Mouse (Mus musculus): ENCODE measurements around the gene Ddah1. TPM values are rescaled to one million over a fixed set of nuclear protein-coding genes. Genes with fewer than 3 reads are reported as not detected.

The Ddah1 gene
- polyA plus RNA-seq, 1 experiment from 2014 or later, result 42.4 TPM

DNA sequence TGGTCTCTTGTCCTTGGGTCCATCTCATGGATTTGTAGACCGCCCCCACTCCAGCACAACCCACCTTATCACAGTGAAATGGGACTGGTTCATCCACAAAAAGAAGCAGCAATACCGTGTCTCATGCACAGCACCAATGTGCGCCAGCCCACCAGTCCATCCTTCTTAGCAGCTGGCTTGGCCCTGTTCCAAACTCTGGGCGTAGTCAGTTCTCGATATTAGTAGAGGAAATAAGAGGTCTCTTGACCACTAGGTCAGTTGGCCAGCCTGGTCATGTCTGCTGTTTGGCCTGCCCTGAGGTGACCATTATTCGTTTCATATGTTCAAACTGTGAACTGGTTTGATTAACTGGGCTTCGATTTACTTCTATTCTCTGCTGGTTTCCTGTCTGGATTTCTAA lies 15.9 kb downstream of the Ddah1 start:
- Histone ChIP-seq H3K9ac (ENCODE audit: low read depth, low read length) (no peak overlapping the region), H3K9me3 (replicated peaks; ENCODE audit: control insufficient read depth, low read length) (no peaks in the 10 kb centered on the region), H3K4me3 (ENCODE audit: low read depth, low read length) (no peak overlapping the region), H3K4me2 (no peak overlapping the region), H3K27ac (ENCODE audit: low read depth, low read length) (no peak overlapping the region), H3K4me1 (ENCODE audit: control insufficient read depth, insufficient read depth, low read length) (peaks cover 5% of the 10 kb centered on the region), H3K36me3 (ENCODE audit: control insufficient read depth, insufficient read depth, low read length) (no peaks in the 10 kb centered on the region), H3K27me3 (ENCODE audit: control insufficient read depth, insufficient read depth, low read length) (no peaks in the 10 kb centered on the region)
- WGBS (ENCODE audit: insufficient replicate concordance), result 88% methylated on average over 7 of the region's 7 CpGs
- no peak for ATAC-seq (replicated peaks; ENCODE audit: insufficient number of reproducible peaks, low FRiP score, low TSS enrichment)

GRCm38 (mm10) chr3:145775236-145775635 lies 16.8 kb downstream of the Ddah1 start:
- Histone ChIP-seq H3K27me3 (ENCODE audit: control insufficient read depth, insufficient read depth, low read length) (no peaks in the 10 kb centered on the region), H3K9ac (ENCODE audit: low read depth, low read length) (no peak overlapping the region), H3K4me3 (ENCODE audit: low read depth, low read length) (no peak overlapping the region), H3K36me3 (ENCODE audit: control insufficient read depth, insufficient read depth, low read length) (no peaks in the 10 kb centered on the region), H3K9me3 (replicated peaks; ENCODE audit: control insufficient read depth, low read length) (no peaks in the 10 kb centered on the region), H3K4me1 (ENCODE audit: control insufficient read depth, insufficient read depth, low read length) (peaks cover 5% of the 10 kb centered on the region), H3K27ac (ENCODE audit: low read depth, low read length) (no peak overlapping the region), H3K4me2 (no peak overlapping the region)
- ATAC-seq (replicated peaks; ENCODE audit: insufficient number of reproducible peaks, low FRiP score, low TSS enrichment), result no peak
- WGBS (ENCODE audit: insufficient replicate concordance), result 48% methylated on average over 5 of the region's 5 CpGs

GRCm38 (mm10) chr3:145775862-145776261 lies 17.4 kb downstream of the Ddah1 start:
- peaks cover 5% of the 10 kb centered on the region for H3K4me1 ChIP-seq (ENCODE audit: control insufficient read depth, insufficient read depth, low read length)
- H3K27me3 ChIP-seq (ENCODE audit: control insufficient read depth, insufficient read depth, low read length), result no peaks in the 10 kb centered on the region
- 83% methylated on average over 5 of the region's 5 CpGs for WGBS (ENCODE audit: insufficient replicate concordance)
- no peaks in the 10 kb centered on the region for H3K36me3 ChIP-seq (ENCODE audit: control insufficient read depth, insufficient read depth, low read length)
- H3K4me3 ChIP-seq (ENCODE audit: low read depth, low read length), result no peak overlapping the region
- no peak for ATAC-seq (replicated peaks; ENCODE audit: insufficient number of reproducible peaks, low FRiP score, low TSS enrichment)
- H3K27ac ChIP-seq (ENCODE audit: low read depth, low read length), result no peak overlapping the region
- H3K9me3 ChIP-seq (replicated peaks; ENCODE audit: control insufficient read depth, low read length), result no peaks in the 10 kb centered on the region
- H3K4me2 ChIP-seq, result no peak overlapping the region
- H3K9ac ChIP-seq (ENCODE audit: low read depth, low read length), result no peak overlapping the region

- 86% methylated on average over 15 of the region's 15 CpGs for WGBS (ENCODE audit: insufficient replicate concordance)
- Histone ChIP-seq H3K4me3 (ENCODE audit: low read depth, low read length) (no peak overlapping the region), H3K36me3 (ENCODE audit: control insufficient read depth, insufficient read depth, low read length) (no peaks in the 10 kb centered on the region)
These were observed 18.5 kb downstream of the Ddah1 start for GRCm38 (mm10) chr3:145777006-145777405.

GRCm38 (mm10) chr3:145778406-145778922 lies 20.0 kb downstream of the Ddah1 start:
- Histone ChIP-seq H3K9ac (ENCODE audit: low read depth, low read length) (0 out of 2 replicates have a peak overlapping the region, but pooled peaks have one; percentile 16), H3K27ac (ENCODE audit: low read depth, low read length) (no peak overlapping the region), H3K4me3 (ENCODE audit: low read depth, low read length) (no peak overlapping the region), H3K4me2 (no peak overlapping the region), H3K36me3 (ENCODE audit: control insufficient read depth, insufficient read depth, low read length) (no peaks in the 10 kb centered on the region), H3K9me3 (replicated peaks; ENCODE audit: control insufficient read depth, low read length) (no peaks in the 10 kb centered on the region), H3K27me3 (ENCODE audit: control insufficient read depth, insufficient read depth, low read length) (no peaks in the 10 kb centered on the region), H3K4me1 (ENCODE audit: control insufficient read depth, insufficient read depth, low read length) (peaks cover 5% of the 10 kb centered on the region)
- ATAC-seq (replicated peaks; ENCODE audit: insufficient number of reproducible peaks, low FRiP score, low TSS enrichment), result no peak
- 82% methylated on average over 6 of the region's 6 CpGs for WGBS (ENCODE audit: insufficient replicate concordance)

More at GRCm38 (mm10) chr3:145777006-145777405, 18.5 kb downstream of the Ddah1 start:
- Histone ChIP-seq H3K4me1 (ENCODE audit: control insufficient read depth, insufficient read depth, low read length) (peaks cover 5% of the 10 kb centered on the region), H3K9me3 (replicated peaks; ENCODE audit: control insufficient read depth, low read length) (no peaks in the 10 kb centered on the region), H3K27ac (ENCODE audit: low read depth, low read length) (no peak overlapping the region), H3K9ac (ENCODE audit: low read depth, low read length) (no peak overlapping the region), H3K4me2 (no peak overlapping the region), H3K27me3 (ENCODE audit: control insufficient read depth, insufficient read depth, low read length) (no peaks in the 10 kb centered on the region)
- ATAC-seq (replicated peaks; ENCODE audit: insufficient number of reproducible peaks, low FRiP score, low TSS enrichment), result no peak

DNA sequence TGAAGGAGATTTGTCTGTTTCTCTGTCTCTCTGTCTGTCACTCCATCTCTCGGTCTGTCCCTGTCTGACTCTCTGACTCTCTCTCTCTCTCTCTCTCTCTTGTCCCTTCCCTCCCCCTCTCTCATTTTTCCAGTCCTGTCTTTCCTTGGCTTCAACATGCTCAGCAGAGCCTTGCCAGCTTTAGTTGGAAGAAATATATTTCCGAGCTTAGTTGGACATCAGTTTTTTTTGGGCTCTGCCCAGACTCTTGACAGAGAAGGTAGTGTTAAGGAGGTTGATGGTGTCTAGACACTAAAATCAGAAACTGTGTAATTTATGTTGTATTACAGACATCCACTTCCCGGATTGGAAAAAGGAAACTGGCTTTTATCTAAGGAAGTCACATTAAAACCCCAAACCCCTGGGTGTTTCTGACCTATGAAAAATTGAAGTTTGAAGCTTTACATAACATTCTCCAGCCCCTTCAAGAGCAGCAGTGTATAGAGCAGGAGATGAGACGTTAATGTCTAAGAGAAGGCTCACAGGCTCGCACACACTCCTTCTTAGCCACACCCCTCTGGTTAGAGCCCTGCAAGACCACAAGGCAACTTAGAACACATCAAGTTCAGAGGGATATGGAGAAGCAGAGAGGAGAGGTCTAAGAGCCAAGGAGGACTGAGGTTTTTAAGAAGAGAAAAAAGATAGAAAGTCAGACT lies 21.0 kb downstream of the Ddah1 start:
- Histone ChIP-seq H3K36me3 (ENCODE audit: control insufficient read depth, insufficient read depth, low read length) (no peaks in the 10 kb centered on the region), H3K4me1 (ENCODE audit: control insufficient read depth, insufficient read depth, low read length) (peaks cover 5% of the 10 kb centered on the region), H3K27me3 (ENCODE audit: control insufficient read depth, insufficient read depth, low read length) (no peaks in the 10 kb centered on the region), H3K9me3 (replicated peaks; ENCODE audit: control insufficient read depth, low read length) (no peaks in the 10 kb centered on the region), H3K27ac (ENCODE audit: low read depth, low read length) (no peak overlapping the region; the same call in 1 of the 2 replicates), H3K4me2 (no peak overlapping the region), H3K9ac (ENCODE audit: low read depth, low read length) (no peak overlapping the region), H3K4me3 (ENCODE audit: low read depth, low read length) (no peak overlapping the region)
- ATAC-seq (replicated peaks; ENCODE audit: insufficient number of reproducible peaks, low FRiP score, low TSS enrichment), result no peak
- 40% methylated on average over 5 of the region's 5 CpGs for WGBS (ENCODE audit: insufficient replicate concordance)

DNA sequence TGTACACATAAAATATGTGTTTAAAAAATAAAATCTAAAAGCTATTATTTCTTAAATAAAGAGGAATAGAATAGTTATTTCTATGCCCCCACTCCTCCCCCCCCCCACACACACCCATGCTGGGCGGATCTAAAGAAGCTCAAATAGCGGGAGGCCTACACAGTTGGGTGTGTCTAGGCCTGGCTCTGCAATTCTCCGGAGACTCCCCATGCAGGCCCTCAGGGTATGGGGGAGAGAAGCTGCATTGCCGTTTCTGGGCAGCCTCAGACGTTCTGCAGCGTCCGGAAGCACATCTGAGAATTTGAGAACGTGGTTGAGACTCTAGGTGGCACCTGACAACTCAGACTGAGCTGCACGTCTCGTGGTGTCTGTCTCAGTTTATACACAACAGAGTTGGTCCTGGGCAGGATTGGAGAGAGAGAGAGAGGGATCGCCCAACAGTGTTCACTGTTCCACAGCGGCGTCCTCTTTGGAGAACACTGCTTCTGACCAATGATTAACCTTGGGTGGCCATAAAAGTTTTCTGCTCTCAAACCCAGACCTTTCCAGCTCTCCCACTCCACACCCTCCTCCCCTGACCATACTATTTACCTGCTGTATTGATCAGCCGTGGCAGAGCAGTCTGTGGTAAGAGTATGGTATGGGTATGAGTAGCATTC lies 22.4 kb downstream of the Ddah1 start:
- H3K4me2 ChIP-seq, result no peak overlapping the region
- H3K36me3 ChIP-seq (ENCODE audit: control insufficient read depth, insufficient read depth, low read length), result no peaks in the 10 kb centered on the region
- no peak overlapping the region for H3K4me3 ChIP-seq (ENCODE audit: low read depth, low read length)
- no peak overlapping the region for H3K9ac ChIP-seq (ENCODE audit: low read depth, low read length)
- H3K27me3 ChIP-seq (ENCODE audit: control insufficient read depth, insufficient read depth, low read length), result no peaks in the 10 kb centered on the region
- H3K4me1 ChIP-seq (ENCODE audit: control insufficient read depth, insufficient read depth, low read length), result peaks cover 5% of the 10 kb centered on the region
- H3K27ac ChIP-seq (ENCODE audit: low read depth, low read length), result no peak overlapping the region
- WGBS (ENCODE audit: insufficient replicate concordance), result 79% methylated on average over 14 of the region's 14 CpGs
- ATAC-seq (replicated peaks; ENCODE audit: insufficient number of reproducible peaks, low FRiP score, low TSS enrichment), result no peak
- no peaks in the 10 kb centered on the region for H3K9me3 ChIP-seq (replicated peaks; ENCODE audit: control insufficient read depth, low read length)

DNA sequence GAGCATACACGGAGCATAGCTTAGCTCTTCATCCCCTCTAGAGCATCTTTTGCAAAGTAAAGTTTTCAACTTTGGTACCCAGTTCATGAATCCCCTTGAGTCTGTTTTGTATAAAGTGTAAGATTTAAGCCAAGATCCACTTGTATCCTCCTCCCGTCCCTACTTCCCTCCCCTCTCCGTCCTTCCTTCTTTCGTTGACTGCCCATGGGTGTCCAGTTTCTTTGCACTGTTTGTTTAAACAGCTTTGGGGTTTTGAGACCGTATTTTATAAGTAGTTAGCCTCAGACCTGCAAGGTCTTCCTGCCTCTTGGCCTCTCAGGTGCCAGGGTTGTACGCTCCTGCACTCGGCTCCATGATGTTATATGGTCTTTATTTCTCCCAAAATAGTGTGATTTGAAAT lies 26.8 kb downstream of the Ddah1 start:
- Histone ChIP-seq H3K27ac (ENCODE audit: low read depth, low read length) (no peak overlapping the region), H3K36me3 (ENCODE audit: control insufficient read depth, insufficient read depth, low read length) (no peaks in the 10 kb centered on the region), H3K4me2 (no peak overlapping the region), H3K4me3 (ENCODE audit: low read depth, low read length) (no peak overlapping the region), H3K27me3 (ENCODE audit: control insufficient read depth, insufficient read depth, low read length) (no peaks in the 10 kb centered on the region), H3K9ac (ENCODE audit: low read depth, low read length) (no peak overlapping the region), H3K4me1 (ENCODE audit: control insufficient read depth, insufficient read depth, low read length) (peaks cover 5% of the 10 kb centered on the region), H3K9me3 (replicated peaks; ENCODE audit: control insufficient read depth, low read length) (no peaks in the 10 kb centered on the region)
- 77% methylated on average over 7 of the region's 7 CpGs for WGBS (ENCODE audit: insufficient replicate concordance)
- no peak for ATAC-seq (replicated peaks; ENCODE audit: insufficient number of reproducible peaks, low FRiP score, low TSS enrichment)

Data from heart, embryonic 11.5 days (tissue).